Mouse (Mus musculus): Measurements from ENCODE around the gene Lclat1.

Lclat1 gene

DNA sequence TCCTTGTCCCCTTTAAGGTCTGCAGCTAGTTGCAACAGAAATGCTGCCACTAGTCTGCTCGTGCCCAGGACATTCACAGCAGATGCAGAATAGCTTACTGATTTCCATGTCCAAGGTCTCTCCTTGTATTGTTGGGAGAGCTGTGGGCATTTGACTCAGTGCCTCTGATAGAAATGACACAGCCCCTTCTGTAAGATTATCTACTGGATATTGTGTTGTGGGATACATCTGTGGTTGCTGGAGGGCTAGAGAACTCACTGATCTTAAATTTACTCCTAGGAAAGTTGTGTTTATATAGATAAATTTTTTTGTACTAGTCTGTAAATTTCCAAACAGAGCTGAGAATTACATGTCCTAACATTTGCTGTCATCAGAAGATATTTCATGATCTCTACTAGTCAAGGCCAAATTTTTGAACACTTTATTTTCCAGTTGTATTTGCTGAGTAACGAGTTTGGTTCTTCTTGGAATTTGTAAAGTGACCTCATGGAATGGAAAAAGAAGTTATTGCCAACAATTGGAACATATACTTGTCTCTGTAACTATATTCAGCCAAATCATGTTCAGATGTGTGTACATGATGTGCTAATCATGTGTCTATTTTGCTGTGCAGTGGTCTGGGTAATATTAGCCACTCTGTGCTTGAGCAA is 87.4 kb downstream of the Lclat1 start:
- DNase-seq (ENCODE audit: low read depth, low spot score) = no peak

DNA sequence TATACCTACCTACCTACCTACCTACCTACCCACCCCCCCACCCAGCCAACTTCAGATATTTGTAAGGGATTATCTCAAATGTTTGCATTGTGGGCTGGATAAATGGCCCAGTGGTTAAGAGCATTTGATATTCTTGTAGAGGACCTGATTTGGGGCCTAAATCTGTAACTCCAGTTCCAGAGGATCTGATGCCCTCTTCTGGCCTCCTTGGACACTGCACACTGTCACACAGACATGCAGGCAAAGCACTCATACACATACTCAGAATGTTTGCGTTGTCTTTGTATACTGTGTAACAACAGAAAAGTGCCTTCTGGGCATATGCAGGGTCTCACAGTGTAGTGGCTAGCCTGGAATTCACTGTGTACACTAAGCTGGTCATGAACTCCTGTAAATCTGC is 88.4 kb downstream of the Lclat1 start:
- peak; percentile 63 for DNase-seq (ENCODE audit: low read depth, low spot score)

DNA sequence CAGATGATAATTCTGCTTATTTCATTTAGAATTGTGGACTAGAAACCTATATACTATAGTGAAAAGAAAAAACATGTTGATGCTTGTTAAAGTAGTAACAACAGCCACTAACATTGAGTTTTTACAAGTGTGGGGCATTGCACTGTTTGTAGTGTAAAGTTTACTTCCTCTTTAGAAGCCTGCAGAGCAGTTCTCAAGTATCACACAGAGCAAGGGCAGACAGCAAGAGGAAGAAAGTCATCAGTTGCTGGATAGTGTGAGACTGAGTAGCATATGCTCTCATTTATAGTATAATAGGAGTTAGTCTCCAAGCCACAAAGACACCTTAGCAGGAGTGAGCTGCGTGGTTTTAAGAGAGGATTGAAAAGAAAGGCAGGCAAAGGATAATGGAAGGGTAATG is 89.9 kb downstream of the Lclat1 start:
- no peak for DNase-seq (ENCODE audit: low read depth, low spot score)

DNA sequence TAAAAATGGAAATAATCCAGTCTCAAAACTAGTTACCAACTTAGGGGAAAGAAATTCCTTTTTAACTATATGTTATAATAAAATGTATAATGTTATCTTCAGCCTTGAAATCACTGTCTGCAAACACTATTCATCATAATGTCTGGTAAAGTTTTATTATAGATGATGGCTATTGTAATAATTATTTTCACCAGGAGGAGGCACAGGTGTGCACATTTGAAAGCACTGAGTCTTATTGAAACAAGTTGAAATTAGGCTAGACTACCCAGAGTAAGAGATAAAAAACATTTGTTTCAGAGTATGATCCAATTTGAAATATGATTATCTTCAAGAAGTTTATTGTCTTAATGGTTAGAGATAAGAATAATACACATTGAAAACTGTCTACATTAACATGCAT is 91.6 kb downstream of the Lclat1 start:
- no peak for DNase-seq (ENCODE audit: low read depth, low spot score)

DNA sequence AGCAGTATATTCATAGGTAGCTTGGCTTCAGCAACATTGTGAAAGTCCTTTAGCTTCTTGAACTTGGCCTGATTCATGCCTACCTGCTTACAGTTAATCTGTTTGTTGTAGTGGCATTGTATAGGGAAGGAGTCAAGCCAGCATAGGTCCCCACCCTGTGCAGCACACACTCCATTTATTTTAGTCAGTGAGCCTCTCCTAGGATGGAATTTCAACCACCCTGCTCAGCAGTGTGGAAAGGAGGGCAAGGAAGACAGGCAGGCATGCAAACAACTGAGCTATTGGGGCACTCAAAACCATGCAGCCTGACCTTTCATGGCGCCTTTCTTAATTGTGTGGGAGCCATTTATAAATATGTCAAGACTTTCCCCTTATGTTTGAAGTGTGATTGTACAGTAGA is 92.6 kb downstream of the Lclat1 start:
- DNase-seq (ENCODE audit: low read depth, low spot score) = no peak

DNA sequence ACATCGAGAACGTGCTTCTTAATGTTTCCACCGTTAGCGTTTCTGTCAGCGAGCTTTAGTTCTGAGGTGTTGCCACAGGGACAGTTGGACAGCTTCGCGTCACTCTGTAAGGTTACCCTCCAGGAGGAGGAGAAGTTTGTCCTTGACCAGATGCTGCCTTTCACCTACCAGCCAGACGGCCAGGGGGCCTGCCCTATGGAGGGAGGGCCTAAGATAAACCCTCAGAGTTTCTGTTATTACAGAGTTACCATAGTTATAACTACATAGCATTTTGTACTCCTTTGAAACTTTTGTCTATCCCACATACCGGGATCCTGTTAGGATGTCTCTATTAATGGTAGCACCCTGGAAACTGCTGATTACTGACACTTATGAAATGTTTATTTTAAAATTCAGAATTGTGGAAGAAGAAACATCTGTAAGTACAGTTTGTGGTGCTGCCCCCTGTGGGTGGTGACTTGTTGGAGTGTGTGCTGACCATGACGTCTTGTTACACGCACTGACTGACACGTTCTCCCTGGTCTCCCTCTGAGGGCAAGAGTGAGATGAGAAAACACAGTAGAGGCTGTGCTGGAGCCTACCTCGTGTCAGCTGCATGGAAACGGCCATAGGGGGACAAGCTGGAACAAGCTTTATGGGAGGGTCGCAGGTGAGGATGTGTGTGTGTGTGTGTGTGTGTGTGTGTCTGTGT is 96.0 kb downstream of the Lclat1 start:
- no peak for DNase-seq (ENCODE audit: low read depth, low spot score)

DNA sequence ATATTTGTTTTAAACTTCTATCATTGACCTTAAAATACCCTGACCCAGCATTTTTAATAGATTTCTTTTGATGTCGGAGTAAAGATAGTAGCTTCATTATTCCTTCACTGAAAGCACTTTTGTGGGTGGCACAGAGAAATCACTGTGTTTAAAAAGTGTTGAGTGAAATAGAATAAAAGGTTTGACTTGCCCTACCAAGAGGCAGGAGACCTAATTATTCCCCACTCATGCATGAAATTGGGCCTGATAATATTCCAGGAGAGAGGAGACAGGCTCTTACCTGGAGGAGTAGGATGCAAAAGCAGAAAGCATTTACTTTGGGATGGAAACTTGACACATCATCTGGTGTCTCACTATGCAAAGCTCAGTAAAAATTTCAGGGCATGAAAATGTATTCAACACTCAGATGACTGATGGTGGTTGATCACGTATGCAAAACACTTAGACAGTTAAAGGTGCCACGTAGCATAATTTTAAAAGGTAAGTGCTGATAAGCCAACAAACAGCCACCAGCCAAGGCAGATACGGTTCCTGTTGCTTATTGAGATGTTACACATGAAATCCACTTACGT is 103.3 kb downstream of the Lclat1 start:
- no peak for DNase-seq (ENCODE audit: low read depth, low spot score)

DNA sequence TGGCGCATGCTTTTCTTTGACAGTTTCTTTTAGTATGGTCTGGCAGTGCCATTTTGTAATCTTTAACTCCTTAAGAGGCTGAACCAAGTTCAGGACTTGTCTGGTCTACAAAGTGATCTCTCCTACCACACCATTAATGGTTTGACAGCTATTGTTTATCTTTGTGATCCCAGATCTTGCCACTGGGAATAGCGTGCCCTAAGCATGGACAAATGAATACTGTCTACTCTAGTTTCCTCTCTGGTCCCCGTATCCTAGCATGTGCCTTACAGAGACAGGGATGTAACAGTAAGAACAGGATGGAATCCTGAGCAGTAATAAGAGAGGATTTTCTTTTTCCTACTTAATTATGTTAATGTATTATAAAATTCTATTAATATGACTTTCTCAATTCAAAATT is 105.0 kb downstream of the Lclat1 start:
- DNase-seq (ENCODE audit: low read depth, low spot score) = no peak

DNA sequence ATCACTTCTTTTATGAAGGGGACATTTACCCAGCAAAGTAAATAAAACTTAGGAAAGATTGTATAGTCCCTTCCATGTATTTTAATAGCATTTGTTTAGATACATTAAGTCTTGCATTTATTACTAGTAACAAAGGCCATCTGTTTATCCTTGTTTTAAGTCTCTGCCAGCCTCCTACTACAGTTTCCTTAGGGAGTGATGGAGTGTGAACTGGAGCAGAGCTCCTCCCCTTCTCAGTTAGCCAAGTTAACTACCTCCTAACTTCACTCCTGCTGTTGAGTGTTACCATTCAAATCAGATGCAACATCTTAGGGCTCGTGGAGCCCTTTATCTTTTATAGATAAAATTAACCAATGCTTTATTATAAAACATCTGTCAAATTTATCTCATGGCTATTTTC is 105.4 kb downstream of the Lclat1 start:
- no peak for DNase-seq (ENCODE audit: low read depth, low spot score)

DNA sequence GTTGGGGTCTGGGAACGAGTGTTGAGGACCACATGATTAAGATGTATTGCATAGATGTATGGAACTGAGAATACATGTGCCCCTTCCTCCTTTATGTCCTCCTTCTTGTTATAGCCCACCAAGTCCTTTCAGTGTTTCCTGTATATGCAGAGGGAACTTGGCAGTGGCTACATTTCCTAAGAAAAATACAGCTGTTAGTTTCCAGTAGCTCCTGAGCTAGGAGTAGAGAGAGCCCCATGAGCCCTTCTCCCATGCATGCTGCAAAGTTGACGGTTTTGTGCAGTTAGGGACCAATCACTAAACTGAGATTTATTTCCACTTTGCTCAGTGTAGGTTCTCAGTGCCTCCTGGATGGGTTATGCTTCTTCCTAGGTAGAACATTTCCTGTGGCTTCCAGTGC is 105.9 kb downstream of the Lclat1 start:
- no peak for DNase-seq (ENCODE audit: low read depth, low spot score)

DNA sequence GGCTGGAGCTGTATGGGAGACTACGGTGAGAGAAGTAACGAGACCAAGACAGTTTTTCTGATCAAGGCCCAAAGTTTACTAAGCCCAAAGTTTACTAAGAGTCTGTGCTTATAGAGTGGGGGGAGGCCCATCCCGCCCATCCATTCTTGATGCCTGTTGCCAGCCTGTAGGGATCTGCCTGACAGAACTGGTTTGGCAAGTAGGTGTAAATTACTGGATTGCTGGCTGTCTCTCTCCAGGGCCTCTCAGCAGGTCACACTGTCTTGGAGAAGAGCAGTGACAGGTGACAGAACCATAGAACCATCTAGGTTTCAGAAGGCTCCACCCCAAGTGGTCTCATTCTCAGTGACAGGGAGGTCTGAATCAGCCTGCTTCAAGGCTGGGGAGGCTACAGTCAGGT is 109.5 kb downstream of the Lclat1 start:
- peak; percentile 13 for DNase-seq (ENCODE audit: low read depth, low spot score)

DNA sequence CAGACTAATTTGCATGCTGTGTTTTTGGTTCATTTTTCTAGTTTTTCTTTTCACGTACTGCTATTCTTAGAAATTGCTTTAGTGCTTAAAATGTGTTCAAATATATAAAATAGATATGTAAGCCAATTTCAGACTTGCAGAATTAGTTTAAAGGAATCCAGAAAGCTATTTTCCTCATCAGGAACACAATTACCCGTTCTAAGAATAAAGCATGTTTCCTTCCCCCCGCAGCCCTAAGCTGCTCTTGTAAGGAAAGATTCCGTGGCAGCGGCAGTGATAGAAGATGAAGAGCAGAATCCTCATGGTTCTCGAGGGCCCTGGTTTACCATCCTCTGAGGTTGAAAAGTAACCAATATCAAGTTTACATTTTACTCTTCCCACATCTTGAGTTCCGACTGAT is 113.0 kb downstream of the Lclat1 start:
- DNase-seq (ENCODE audit: low read depth, low spot score) = no peak

DNA sequence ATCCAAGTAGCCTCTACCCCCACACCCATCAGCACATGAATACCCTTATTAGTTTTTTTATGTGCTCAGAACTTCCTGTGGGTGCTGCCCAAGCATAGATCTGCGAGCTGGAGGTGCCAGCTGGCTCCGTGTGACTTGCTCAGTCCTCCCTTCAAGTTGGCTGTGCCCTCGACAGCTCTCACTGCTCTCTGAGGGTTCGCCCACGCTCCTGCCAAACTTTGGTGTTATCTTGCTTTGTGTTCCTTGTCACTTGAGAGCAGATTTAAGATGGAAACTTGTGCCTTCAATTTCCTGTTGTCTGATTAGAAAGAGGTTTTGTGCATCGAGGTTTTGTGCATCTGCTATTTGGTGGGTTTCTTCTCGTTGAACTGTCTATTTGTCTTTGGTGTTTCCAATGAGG is 114.3 kb downstream of the Lclat1 start:
- DNase-seq (ENCODE audit: low read depth, low spot score) = no peak

DNA sequence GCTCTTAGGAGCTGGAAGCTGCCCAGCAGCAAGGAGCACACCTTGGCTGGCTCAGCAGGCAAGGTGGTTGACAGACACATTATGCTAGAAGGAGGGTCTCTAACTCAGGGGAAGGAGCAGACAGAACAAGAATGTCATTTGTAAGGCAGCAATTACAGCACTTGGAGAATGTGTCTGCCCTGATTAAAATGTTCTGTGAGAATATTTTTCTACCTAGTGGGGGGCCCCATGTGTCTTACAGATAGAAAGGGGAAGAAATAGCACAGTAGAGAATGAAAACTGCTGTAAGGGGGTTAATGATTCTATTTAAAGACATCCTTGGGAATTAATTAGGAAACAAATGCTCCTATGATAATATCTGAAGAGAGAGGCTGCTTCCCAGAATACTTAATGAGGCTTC is 117.7 kb downstream of the Lclat1 start:
- no peak for DNase-seq (ENCODE audit: low read depth, low spot score)

DNA sequence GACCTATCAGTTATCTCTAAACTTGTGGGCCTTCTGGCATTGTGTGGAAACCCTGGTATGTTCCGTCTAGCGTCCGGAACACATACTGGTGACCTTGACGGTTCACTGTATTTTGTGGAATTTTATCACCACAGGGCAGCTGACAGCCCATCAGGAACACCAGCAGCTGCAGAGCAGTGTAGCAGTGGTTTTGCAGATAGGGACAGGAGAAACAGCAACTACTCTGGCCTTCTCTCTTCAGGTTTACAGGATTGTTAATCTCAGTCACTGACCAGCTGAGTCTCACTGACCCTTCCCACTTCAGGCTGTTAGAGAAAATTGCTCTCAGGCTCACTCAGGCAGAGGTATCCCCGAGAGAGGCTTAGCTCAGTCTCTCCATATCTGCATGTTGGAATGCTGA is 118.2 kb downstream of the Lclat1 start:
- DNase-seq (ENCODE audit: low read depth, low spot score) = no peak

DNA sequence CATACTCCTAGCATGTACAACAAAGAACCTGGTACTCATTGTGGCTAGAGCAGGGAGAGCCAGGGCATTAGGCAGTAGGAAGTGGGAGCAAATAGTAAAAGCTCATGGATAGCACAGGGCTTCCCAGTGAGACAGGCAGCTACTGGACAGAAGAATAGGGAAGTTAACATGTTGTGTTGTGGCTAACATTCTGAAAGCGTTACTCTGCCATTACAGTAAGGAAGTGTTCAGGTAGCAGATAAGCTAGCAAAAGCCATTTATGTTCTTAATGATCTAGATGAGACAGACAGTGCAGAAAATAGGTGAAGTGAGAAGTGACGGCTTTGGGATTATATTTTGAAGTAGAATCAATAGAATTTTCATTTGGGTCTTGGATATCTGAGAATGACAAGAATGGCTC is 118.8 kb downstream of the Lclat1 start:
- no peak for DNase-seq (ENCODE audit: low read depth, low spot score)

DNA sequence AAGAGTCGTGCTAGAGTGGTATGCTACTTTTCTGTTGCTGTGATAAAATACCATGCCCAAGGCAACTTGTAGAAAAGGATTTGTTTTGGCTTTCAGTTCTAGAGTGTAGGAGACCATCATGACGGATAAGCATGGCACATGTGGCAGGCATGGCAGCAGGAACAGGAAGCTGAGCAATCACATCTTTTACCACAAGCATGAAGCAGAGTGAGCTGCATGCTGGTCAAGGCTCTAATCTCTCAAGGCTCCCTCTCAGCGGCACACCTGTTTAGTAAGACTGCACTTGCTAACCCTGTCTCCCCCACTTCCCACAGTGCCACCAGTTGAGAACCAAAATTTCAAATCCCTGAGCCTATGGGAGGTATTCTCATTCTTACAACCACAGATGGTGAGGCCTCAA is 119.6 kb downstream of the Lclat1 start:
- DNase-seq (ENCODE audit: low read depth, low spot score) = no peak

DNA sequence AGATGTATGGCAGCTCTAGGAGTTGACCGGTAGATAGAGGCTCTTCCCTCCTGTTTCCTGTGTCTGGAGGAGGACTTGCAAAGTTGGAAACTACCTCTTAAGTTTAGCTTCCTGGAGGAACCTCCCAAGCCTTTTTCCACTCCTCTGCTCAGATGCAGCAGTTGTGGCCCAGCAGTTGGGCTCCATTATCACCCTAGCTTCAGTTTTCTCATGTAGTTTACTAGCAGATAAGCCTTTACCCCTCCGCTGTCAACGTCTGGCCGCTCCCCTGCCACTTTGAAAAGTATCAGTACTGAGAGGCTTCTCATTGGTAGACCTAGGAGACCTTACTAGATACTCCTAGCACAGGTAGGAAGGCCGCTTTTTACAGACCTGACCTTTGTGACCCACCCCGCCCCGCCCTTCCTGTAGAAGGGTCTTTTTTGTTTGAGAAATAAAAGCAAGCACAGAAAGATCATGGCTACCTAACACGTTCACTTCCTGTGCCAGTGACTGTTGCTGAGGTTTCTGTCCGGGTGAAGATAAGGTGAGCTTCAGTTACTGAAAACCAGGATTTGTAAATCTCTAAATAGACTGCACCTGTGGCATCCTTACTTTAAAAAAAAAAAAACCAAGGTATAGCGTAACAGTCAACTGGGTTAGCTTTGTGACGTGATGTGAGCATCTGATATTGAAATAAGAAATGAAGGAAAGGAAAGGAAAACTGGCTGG is 121.8 kb downstream of the Lclat1 start:
- DNase-seq (ENCODE audit: low read depth, low spot score) = no peak

DNA sequence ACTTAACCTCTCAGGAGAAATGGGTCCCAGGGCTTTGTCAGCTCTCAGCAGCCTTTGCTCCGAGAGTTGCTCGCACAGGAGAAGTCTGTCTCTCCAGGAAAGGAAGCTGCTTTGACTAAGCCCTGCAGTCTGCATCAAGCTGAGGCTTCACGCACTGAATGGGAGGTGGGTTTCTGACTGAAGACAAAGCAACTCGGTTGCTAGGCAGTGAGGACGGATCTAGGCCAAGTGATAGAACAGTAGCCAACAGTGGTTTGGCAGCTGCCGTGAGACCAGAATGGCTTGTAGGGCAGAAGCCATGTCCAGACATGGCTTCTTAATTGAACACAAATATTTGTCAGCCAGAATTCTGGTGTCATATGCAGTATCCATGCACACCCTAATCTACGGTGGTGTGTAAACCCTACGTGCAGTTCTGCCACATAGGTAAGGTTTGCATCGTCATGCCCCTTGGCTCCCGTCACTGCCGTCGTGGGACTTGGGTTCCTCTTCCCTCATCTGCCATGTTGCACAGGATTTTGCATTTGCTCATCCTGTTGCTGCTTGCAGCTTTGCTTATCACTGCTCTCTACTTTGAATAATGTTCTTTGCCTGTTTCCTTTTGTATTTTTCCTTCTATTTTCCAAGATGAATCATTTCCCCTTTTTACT is 122.7 kb downstream of the Lclat1 start:
- no peak for DNase-seq (ENCODE audit: low read depth, low spot score)

DNA sequence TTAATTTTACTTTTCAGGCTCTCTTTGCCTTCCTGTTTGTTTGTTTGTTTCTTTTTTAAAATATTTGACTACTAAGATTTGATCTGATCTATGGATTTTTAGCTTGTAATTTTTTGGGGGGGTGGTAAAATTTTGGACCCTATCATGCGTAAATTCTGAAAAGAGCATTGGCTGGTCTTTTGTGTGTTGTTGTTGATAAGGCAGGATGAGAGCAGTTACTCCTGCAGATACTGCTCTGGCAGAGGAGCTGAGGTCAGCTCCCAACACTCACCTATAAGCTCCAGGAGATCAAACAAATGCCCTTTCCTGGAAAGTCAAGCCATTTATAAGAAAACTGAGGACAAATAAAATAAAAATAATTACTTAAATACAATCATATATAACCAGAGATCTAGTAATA is 123.6 kb downstream of the Lclat1 start:
- no peak for DNase-seq (ENCODE audit: low read depth, low spot score)

DNA sequence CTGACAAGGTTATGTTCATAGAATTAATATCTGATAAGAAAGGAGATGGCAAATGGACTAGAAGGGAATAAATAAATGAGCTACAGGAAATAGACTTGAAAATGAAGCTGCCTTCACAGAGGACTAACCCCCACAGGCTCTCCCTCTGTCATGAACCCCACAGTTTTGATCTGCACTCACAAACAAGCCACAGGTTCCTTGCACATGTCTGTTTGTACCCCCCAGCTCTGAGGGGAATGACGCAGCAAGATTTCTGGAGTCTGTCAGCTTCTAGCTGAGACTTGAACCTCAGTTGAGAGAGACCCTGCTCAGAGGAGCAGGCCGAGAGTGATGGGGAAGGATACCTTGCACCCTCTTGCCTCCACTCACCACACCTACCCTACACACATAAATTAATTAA is 124.8 kb downstream of the Lclat1 start:
- no peak for DNase-seq (ENCODE audit: low read depth, low spot score)

DNA sequence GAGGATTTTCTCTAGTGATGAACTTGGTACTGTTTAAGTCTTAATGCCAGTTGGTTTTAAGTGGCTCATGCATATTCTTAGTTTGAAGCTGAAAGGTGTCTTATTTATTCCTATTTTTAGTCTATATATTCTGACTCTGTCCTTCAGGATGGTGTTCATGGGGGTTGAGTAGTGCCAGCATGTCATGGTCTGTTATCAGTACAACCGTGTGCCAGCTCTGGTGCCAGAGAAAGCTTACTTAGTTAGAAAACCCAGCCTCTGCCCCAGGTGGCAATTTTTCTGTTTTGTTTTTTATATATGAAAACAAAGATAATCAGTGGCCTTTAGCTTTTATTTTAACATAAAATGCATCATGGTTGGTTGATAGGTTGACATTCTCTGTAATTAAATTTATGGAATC is 126.2 kb downstream of the Lclat1 start:
- DNase-seq (ENCODE audit: low read depth, low spot score) = no peak

All from ZHBTc4 (cell line).